Mouse (Mus musculus) brain, adult 2 months (tissue): ENCODE results near the gene Smarcd2.
A peak's percentile ranks its signal among the peaks of the same experiment; 100 is the strongest.
"Not testable (repeated sequence)": the region's sequence is repeated elsewhere in the genome, so short reads cannot be mapped to it uniquely, and the experiment has no call there.

Source experiments
- DNase-seq: peaks from one replicate; pipeline ENCODE4 v3.0.0; 2011; ENCODE audit warnings: low read depth, low spot score

The Smarcd2 gene

GRCm38 (mm10) chr11:106246834-106247233 lies 25.9 kb downstream of the Smarcd2 start:
- DNase-seq, result no peak

- DNase-seq, result not testable (repeated sequence)
Observed at GRCm38 (mm10) chr11:106233978-106234377, 38.8 kb downstream of the Smarcd2 start.

GRCm38 (mm10) chr11:106220603-106221002 lies 52.2 kb downstream of the Smarcd2 start:
- no peak for DNase-seq

- DNase-seq, result peak; percentile 99
Observed at GRCm38 (mm10) chr11:106216730-106217490, 55.9 kb downstream of the Smarcd2 start, which contains the start of gene Ddx42. Gene Ddx42, plus strand, starts transcription at chr11:106216926.

- peak; percentile 100 for DNase-seq
Observed at GRCm38 (mm10) chr11:106215927-106216729, 56.6 kb downstream of the Smarcd2 start, which contains the start of gene Ccdc47. Gene Ccdc47, minus strand, starts transcription at chr11:106216344.

- DNase-seq, result no peak
Observed at GRCm38 (mm10) chr11:106215450-106215859, 57.3 kb downstream of the Smarcd2 start.

- DNase-seq, result no peak
Observed at GRCm38 (mm10) chr11:106214856-106215255, 57.9 kb downstream of the Smarcd2 start.
